Comparison of ENCODE assay signal across 11 mouse cellular contexts in genomic region chr3:83783716-83784469, GRCm38 (mm10). TPM values are rescaled to one million over a fixed set of nuclear protein-coding genes. Genes with fewer than 3 reads are reported as not detected.
DNase-seq lines count a peak whose midpoint lies in the region; ATAC-seq and TF ChIP-seq lines count a peak whose summit lies in the region.
"Had no signal": no experiment of that assay in that cellular context is flagged by ENCODE, and none has a peak within 500 bp of the region (broad histone marks: within the 10 kb centered on the region; RNA-seq: fewer than 3 reads in every experiment).

No protein-coding gene starts in this region.

- TF ChIP-seq EP300 in stomach, postnatal 0 days (optimal IDR thresholded peaks at IDR 0.05), result no peak

- no peak overlapping the region for H3K4me3 ChIP-seq in lung, embryonic 16.5 days (ENCODE audit: low read length)
- H3K4me3 ChIP-seq in limb, embryonic 12.5 days (replicated peaks), result 0 out of 2 replicates have a peak overlapping the region, but pooled peaks have one; percentile 9
- H3K4me3 ChIP-seq in stomach, postnatal 0 days (ENCODE audit: low read depth, low read length), result no peak overlapping the region
- H3K4me3 ChIP-seq: forebrain, embryonic 12.5 days had no signal

- no peak for TF ChIP-seq CTCF in stomach, postnatal 0 days (IDR thresholded peaks at IDR 0.05; ENCODE audit: low read depth)

- ATAC-seq in lung, embryonic 16.5 days (ENCODE audit: low read depth), result peak; percentile 83
- ATAC-seq in limb, embryonic 12.5 days (ENCODE audit: insufficient number of reproducible peaks, insufficient read depth, low FRiP score, low TSS enrichment, low read depth), result peak; percentile 63
- ATAC-seq in stomach, postnatal 0 days (ENCODE audit: low FRiP score, low TSS enrichment), result no peak
- ATAC-seq: liver, postnatal 0 days had no signal

- H3K36me3 ChIP-seq in lung, embryonic 16.5 days (ENCODE audit: control insufficient read depth, insufficient read depth, low read length), result no peaks in the 10 kb centered on the region
- H3K36me3 ChIP-seq in limb, embryonic 12.5 days, result no peaks in the 10 kb centered on the region
- no peaks in the 10 kb centered on the region for H3K36me3 ChIP-seq in stomach, postnatal 0 days (ENCODE audit: control insufficient read depth, insufficient read depth, low read length)
- H3K36me3 ChIP-seq: forebrain, embryonic 12.5 days had no signal

- H3K4me1 ChIP-seq in lung, embryonic 16.5 days (replicated peaks; ENCODE audit: control insufficient read depth, insufficient read depth, low read length), result peaks cover 16% of the 10 kb centered on the region
- H3K4me1 ChIP-seq in limb, embryonic 12.5 days (replicated peaks), result peaks cover 46% of the 10 kb centered on the region
- H3K4me1 ChIP-seq in stomach, postnatal 0 days (replicated peaks; ENCODE audit: control insufficient read depth, insufficient read depth), result no peaks in the 10 kb centered on the region

- 14% methylated on average over 11 of the region's 11 CpGs for WGBS in lung, embryonic 16.5 days
- 4% methylated on average over 11 of the region's 11 CpGs for WGBS in limb, embryonic 12.5 days
- 22% methylated on average over 11 of the region's 11 CpGs for WGBS in stomach, postnatal 0 days

- H3K9me3 ChIP-seq in lung, embryonic 16.5 days (ENCODE audit: control insufficient read depth, low read length), result peaks cover 2% of the 10 kb centered on the region; the same call in 1 of the 2 replicates
- H3K9me3 ChIP-seq in limb, embryonic 12.5 days, result no peaks in the 10 kb centered on the region
- no peaks in the 10 kb centered on the region for H3K9me3 ChIP-seq in stomach, postnatal 0 days (ENCODE audit: control insufficient read depth, low read length)
- H3K9me3 ChIP-seq: forebrain, embryonic 12.5 days had no signal

- H3K4me2 ChIP-seq in lung, embryonic 16.5 days (ENCODE audit: low read depth, low read length), result peak overlapping the region; percentile 37; the same call in 1 of the 2 replicates
- H3K4me2 ChIP-seq in limb, embryonic 12.5 days, result peak overlapping the region; percentile 44
- no peak overlapping the region for H3K4me2 ChIP-seq in stomach, postnatal 0 days (replicated peaks; ENCODE audit: low read depth)
- H3K4me2 ChIP-seq: forebrain, embryonic 12.5 days had no signal

- DNase-seq in heart, adult 11 months, result peak; percentile 68
- no peak for DNase-seq in heart, adult 8-10 months (ENCODE audit: low spot score)
- DNase-seq in lung, postnatal 14 days, result no peak
- DNase-seq in stomach, postnatal 0 days (ENCODE audit: low spot score), result no peak
- no peak for DNase-seq in adrenal gland, adult 18-20 months (ENCODE audit: low spot score in 2 of 2)
- no peak for DNase-seq in spleen, adult 12 weeks (ENCODE audit: low spot score)
- DNase-seq: kidney, postnatal 36 days; liver, postnatal 0 days had no signal

- peak overlapping the region; percentile 75 for H3K27ac ChIP-seq in lung, embryonic 16.5 days (ENCODE audit: low read length)
- H3K27ac ChIP-seq in limb, embryonic 12.5 days, result peak overlapping the region; percentile 84
- H3K27ac ChIP-seq in stomach, postnatal 0 days (replicated peaks), result peak overlapping the region; percentile 56; the same call in 1 of the 2 replicates
- H3K27ac ChIP-seq: forebrain, embryonic 12.5 days had no signal

- H3K9ac ChIP-seq in lung, embryonic 16.5 days (ENCODE audit: low read length), result peak overlapping the region; percentile 39; the same call in 1 of the 2 replicates
- H3K9ac ChIP-seq in limb, embryonic 12.5 days (replicated peaks), result no peak overlapping the region
- no peak overlapping the region; the same call in 1 of the 2 replicates for H3K9ac ChIP-seq in stomach, postnatal 0 days (ENCODE audit: low read length)
- H3K9ac ChIP-seq: forebrain, embryonic 12.5 days; liver, postnatal 0 days had no signal

- no peaks in the 10 kb centered on the region; the same call in 1 of the 2 replicates for H3K27me3 ChIP-seq in lung, embryonic 16.5 days (ENCODE audit: control insufficient read depth, insufficient read depth, low read depth, low read length)
- H3K27me3 ChIP-seq in limb, embryonic 12.5 days, result peaks cover 7% of the 10 kb centered on the region
- H3K27me3 ChIP-seq in stomach, postnatal 0 days (ENCODE audit: control insufficient read depth, insufficient read depth, low read length), result no peaks in the 10 kb centered on the region

RNA-seq across cellular contexts. Expression of gene Sfrp2, which starts 17.8 kb away (rescaled TPM):
- total RNA-seq in heart, adult 8-10 months (2022), result 1 to 10 TPM; 2.5 to 3.5 (median 3.1) TPM
- polyA plus RNA-seq in lung, embryonic 16.5 days (2015; fragmentation: Nextera tagmentation; extraction: Ambion mirVana), result 76.7 and 83.2 TPM in 2 replicates
- polyA plus RNA-seq in limb, embryonic 12.5 days (2016; fragmentation: Nextera tagmentation; extraction: Ambion mirVana), result 307 and 308 TPM in 2 replicates
- 118 and 122 TPM in 2 replicates for polyA plus RNA-seq in stomach, postnatal 0 days (2015; fragmentation: Nextera tagmentation; extraction: Ambion mirVana)
- 1 to 10 TPM; 2.6 to 6.5 TPM for total RNA-seq in adrenal gland, adult 18-20 months (2021)

RNA-seq across cellular contexts. Expression of gene Tlr2, which starts 57.7 kb away (rescaled TPM):
- total RNA-seq in heart, adult 8-10 months (2022), result 1 to 10 TPM; 2.3 to 2.5 (median 2.3) TPM
- 4.0 and 4.8 TPM in 2 replicates for polyA plus RNA-seq in lung, embryonic 16.5 days (2015; fragmentation: Nextera tagmentation; extraction: Ambion mirVana)
- polyA plus RNA-seq in limb, embryonic 12.5 days (2016; fragmentation: Nextera tagmentation; extraction: Ambion mirVana), result 3.7 and 4.3 TPM in 2 replicates
- polyA plus RNA-seq in stomach, postnatal 0 days (2015; fragmentation: Nextera tagmentation; extraction: Ambion mirVana), result 8.5 and 10.2 TPM in 2 replicates
- total RNA-seq in adrenal gland, adult 18-20 months (2021), result 1 to 10 TPM; 2.8 to 3.7 TPM
